Mouse (Mus musculus): ENCODE results near the gene Gm49373. TPM values are rescaled to one million over a fixed set of nuclear protein-coding genes. Genes with fewer than 3 reads are reported as not detected.

Gene Gm49373
- total RNA-seq (2015; ENCODE audit: low replicate concordance) (2.3 TPM in 1 of 2 replicates, not detected in the other), total RNA-seq (2017; ENCODE audit: low replicate concordance) (not detected in 2 replicates)

DNA sequence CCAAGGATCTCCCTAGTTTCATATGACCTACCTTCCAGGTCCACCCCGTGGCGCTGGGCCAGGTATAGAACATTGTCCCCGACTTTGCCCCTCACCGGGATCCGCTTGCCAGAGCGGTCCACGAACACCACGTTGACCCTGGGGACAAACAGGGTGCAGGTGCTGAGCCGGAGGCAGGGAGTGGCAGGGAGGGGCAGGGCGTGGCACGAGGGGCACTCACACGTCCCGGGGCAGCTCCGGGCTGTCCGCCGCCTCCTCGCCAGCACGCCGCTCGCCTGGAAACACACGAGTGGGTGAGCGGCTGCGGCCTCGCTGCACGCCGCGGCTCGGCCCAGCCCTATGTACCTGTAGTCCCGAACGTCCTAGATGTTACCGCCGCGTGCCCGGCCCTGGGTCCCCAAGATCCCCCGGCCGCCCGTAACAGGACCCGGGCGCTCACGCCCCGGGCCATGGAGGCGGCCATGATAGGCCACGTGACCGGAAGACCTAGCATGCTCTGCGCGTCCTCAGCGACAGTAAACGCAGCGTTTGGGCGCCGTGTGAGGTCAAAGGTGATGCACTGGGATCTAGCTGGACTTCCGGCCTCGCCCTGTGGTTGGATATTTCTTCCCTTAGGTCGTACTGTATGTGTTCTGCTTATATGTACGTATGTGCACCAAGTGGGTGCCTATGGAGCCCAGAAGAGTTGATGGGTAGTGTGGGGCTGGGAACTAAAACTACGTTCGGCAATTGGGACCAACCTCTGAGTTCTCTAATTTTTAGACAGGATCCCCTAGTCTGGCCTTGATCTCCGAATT lies at the start of gene Gm49373, which contains the start of gene Fdx1l:
TSS of gene Gm49373 (minus strand) at position 53 of the 797 bp plus-strand sequence.
TSS of gene Fdx1l (minus strand) at position 571 of the 797 bp plus-strand sequence.
- peak; percentile 93 for ATAC-seq (replicated peaks; ENCODE audit: low FRiP score, poor library complexity, severe bottlenecking)

DNA sequence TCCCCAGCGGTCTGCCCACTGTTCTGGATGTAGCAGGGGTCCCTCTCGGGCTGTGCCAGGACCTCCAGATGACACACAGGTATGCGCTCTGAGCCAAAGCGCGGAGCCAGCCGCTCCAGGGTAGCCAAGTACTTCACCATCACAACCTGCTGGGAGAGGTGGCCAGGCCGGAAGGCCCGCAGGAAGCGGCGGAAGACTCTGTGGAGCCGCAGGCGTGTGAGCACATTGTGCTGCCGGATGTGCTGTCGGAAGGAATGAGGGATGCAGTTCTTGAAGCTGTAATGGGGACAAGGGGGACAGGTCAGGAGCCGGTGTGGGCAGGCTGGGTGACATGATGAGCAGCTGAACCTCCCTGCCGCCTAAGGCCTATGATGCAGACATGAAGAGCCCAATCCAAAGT lies 48.6 kb upstream of the Gm49373 start:
- ATAC-seq (replicated peaks; ENCODE audit: low FRiP score, poor library complexity, severe bottlenecking): 0 out of 2 replicates have a peak, but pooled peaks have one; percentile 16

DNA sequence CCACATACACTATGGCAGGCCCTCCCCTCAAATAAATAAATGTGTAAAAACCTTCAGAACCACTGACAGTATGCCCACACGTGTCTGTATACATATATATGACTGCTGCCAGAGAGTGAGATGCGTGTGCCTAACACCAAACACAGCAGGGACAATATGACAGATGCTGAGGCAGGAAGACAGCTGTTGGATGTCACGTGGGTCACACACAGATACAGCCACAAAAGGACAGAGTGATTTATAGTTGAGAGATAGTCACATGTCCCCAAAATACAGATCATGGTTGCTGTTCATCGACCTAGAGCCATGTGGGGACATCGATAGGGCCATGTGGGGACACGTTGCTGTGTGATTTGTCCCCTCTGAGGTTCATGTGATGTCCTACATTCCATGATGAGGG lies 44.2 kb upstream of the Gm49373 start:
- ATAC-seq (replicated peaks; ENCODE audit: low FRiP score, poor library complexity, severe bottlenecking): no peak

DNA sequence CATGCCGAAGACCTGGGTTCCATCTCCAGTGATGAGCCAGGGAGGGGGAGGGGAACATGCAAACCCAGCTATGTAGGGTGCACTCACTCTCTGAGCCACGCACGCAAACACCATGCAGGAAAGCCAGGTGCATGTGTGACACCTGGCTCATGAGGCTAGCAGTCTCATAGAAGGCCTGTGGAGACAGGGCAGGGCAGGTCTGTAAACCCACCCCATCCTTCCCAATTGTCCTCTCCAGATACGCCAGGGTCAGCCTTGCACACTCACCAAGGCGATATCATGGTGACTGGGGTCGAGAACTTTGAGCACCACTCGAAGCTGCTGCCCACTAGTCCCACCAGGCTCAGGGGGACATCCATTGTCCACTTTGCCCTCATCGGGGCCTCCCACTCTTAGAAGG lies 42.2 kb upstream of the Gm49373 start:
- no peak for ATAC-seq (replicated peaks; ENCODE audit: low FRiP score, poor library complexity, severe bottlenecking)

DNA sequence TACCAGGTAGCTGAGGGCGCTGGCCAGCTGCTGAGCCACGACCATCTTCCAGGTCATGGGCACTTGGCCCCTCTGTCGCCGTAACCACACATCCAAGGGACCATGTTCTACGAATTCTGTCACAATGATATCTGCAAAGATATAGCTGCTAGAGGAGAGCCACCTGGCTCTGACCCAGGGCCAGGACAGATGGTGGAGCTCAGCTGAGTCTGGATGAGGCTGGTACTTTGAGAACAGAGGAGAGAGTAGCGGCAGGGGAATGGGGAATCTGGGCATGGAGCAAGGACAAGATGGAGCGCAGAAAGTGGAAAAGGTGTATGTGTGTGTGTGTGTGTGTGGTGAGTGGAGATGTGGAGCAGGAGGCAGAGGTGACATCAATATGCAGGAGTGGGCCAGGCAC lies 41.3 kb upstream of the Gm49373 start:
- ATAC-seq (replicated peaks; ENCODE audit: low FRiP score, poor library complexity, severe bottlenecking): no peak

DNA sequence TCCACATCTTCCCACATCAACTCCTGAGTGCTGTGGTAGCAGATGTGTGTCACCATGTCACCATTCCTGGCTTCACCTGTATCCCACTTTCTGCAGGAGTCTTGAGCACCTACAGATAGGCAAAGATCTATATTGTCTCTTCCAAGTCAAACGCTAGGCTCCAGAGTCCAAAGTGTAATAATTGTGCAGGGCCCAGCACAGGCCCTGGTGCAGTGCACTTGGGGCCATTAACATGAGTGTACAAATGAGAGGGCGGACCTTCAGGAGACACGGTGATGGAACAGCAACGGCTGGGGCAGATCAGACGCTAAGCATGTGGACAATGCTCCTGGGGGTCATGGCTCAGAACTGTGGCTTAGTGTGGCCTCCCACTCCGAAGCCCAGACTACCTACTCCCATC lies 40.9 kb upstream of the Gm49373 start:
- ATAC-seq (replicated peaks; ENCODE audit: low FRiP score, poor library complexity, severe bottlenecking): no peak

DNA sequence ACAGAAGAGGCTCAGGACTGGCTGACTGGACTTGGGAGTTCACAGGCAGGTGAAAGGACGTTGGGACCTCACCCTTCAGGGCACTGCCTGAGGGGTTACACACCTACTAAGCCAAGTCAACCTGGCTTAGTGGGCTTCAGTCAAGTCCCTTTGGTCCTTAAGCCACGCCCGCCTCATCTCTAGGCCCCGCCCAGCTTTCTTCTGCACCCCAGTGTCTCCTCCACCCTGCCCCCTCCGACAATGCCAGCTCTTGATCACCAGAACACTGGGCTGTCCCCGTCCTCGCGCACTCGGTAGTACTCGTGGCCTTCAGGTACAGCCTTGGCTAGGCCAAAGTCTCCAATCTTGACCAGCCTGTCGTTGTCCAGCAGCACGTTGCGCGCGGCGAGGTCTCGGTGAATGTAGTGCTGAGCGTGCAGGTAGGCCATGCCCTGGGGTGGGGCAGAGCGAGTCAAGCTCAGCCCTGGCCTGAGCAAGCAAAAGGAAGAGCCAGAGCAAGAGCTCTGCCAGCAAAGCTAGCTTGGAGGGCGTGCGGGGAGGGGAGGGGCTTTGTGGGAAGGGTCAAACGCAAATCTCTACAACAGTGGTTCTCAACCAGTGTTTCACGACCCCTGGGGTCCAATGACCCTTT lies 34.8 kb upstream of the Gm49373 start:
- ATAC-seq (replicated peaks; ENCODE audit: low FRiP score, poor library complexity, severe bottlenecking): no peak

DNA sequence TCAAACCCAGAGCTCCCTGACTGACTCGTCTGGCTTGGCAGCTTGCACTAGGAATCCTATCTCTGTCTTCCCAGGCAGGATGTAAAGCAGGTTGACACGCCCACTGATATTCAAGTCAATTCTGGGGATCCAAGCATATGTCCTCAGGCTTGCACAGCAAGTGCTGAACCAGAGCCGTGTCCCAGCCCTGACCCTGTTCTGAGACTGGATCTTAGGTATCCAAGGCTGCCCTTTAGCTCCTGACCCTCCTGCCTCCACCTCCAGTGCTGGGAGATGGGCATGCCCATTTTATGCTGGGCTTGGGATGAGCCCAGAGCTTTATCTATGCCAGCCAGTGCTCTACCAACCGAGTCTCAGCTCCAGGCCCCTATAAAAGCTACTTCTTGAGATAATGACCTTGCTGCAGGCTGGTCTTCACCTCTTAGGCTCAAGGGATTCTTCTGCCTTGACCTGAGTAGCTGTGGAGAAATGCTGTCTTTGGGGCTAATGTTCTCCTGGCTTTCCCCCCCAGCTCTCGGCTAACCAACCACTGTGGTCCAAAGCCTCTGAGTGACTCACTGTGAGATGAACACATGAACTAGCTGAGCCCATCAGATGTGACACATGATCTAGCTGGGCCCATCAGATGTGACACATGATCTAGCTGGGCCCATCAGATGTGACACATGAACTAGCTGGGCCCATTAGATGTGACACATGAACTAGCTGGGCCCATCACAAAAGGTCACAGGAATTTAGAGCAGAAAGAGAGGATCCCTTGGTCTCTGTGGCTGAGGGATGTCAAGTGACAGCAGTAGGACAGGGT lies 33.1 kb upstream of the Gm49373 start:
- ATAC-seq (replicated peaks; ENCODE audit: low FRiP score, poor library complexity, severe bottlenecking): peak; percentile 89

DNA sequence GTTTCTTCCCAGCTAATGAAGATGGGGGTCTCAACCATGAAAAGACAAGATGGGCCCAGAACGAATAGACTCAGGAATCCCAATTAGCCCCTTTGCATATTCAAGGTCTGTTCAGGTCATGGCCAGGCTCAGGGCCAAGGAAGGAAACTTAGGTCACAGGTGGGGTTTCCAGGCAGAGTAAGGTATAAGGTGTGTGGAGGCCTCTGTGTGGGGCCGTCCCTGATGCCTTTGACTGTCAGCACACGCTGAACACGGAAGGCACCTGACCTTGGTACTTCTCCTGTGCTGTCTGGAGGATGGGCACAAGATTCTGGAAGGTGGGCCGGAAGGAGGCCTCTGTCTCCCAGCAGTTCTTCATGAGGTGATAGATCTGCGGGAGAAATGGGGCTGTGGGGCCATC lies 31.9 kb upstream of the Gm49373 start:
- ATAC-seq (replicated peaks; ENCODE audit: low FRiP score, poor library complexity, severe bottlenecking): no peak

DNA sequence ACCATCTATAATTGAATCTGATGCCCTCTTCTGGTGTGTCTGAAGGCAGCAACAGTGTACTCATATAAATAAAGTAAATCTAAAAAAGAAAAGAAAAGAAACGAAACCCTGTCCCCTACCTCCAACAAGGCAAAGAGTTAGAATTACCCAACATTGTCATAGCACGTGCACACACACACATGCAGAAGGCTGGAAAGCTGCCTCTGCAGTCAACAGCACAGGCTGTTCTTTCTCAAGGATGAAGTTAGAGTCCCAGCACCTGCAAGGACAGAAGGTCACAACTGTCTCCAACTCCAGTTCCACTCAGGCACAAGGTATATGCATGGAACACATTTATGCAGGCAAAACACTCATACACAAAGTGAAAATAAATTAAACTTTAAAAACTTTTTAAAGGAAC lies 29.2 kb upstream of the Gm49373 start:
- ATAC-seq (replicated peaks; ENCODE audit: low FRiP score, poor library complexity, severe bottlenecking): no peak

DNA sequence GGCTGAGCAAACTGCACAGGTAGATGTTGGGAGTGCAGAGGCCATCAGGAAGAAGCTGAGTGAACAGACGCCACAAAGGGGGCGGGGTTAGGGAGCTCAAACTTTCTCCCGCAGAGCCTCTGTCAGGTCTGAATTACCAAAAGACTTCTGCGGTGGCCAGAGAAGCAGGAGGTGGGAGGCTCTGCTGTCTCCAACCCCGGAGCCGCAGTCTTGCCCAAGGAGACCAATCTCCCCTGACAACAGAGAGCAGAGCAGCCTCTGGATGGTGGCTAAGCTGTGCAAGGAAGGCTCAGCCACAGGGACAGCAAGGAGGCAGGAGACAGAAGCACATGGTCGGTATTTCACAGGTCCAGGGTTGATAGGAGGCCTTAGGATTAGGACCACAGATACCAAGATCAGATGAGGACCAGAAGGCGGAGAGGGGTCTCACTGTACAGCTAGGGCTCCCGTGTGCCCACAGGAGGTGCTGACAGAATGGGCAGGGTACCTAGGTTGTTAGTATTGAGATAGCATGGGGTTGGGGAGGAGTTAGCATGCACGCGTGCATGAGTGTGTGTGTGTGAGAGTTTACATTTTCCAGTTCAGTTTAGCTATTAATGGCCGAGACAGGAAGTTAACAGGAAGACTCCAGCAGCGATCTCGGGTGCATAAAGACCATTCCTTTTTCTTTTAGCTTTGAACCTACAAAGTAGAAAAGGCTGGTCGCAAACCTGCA lies 27.7 kb upstream of the Gm49373 start:
- no peak for ATAC-seq (replicated peaks; ENCODE audit: low FRiP score, poor library complexity, severe bottlenecking)

DNA sequence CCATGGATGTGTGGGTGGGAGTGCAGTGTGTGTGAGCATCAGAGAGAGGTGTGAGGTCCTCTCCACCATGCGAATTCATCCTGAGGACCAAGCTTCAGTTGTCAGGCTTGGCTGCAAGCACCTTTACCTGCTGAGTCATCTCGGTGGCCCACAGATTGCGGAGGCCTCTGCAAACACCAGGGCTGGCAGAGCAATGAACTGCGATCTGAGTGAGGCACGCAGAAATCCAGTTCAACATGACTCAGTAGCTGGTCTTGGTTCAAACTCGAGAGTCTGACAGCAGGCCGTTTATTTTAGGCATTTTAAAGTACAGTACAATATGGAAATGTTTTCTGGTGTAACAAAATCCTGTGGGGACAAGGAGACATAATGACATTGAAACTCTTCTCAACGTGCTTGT lies 24.9 kb upstream of the Gm49373 start:
- ATAC-seq (replicated peaks; ENCODE audit: low FRiP score, poor library complexity, severe bottlenecking): peak; percentile 52; the same call in 1 of the 2 replicates

DNA sequence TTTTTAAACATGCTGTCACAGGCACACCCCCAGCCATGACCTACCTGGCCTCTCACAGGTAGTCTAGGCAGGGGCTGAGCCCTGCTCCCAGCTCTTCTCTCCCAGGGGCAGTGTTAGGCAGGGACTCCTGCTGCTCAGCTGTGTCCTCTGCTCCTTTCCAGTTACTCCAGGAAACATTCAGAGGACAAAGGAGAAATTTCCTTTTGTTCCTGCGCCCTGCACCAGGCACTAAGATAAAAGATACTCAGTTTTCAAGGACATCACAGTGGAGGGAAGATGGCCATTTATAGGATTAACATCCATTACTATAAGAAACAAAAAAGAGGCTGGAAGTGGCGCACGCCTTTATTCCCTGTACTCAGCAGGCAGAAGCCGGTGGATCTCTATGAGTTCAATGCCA lies 23.1 kb upstream of the Gm49373 start:
- ATAC-seq (replicated peaks; ENCODE audit: low FRiP score, poor library complexity, severe bottlenecking): no peak

DNA sequence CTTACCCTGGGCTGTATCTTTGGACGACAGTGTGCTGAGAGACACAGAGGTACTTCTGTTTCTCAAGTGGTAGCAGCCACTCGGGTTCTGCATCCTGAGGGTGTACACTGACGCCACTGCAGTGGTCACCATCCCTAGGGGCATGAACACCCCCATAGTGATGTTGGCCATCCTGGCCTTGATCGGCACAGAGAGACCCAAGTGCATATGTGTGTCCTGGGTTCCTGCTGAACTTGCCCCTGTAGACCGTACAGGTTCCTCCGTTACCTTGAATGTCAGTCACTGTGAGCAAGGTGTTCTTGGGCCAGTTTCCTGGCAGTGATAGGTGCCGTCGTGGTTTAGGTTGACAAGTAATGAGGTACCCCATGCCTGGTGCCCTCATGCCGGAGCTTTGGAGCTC lies 20.5 kb upstream of the Gm49373 start:
- no peak for ATAC-seq (replicated peaks; ENCODE audit: low FRiP score, poor library complexity, severe bottlenecking)

DNA sequence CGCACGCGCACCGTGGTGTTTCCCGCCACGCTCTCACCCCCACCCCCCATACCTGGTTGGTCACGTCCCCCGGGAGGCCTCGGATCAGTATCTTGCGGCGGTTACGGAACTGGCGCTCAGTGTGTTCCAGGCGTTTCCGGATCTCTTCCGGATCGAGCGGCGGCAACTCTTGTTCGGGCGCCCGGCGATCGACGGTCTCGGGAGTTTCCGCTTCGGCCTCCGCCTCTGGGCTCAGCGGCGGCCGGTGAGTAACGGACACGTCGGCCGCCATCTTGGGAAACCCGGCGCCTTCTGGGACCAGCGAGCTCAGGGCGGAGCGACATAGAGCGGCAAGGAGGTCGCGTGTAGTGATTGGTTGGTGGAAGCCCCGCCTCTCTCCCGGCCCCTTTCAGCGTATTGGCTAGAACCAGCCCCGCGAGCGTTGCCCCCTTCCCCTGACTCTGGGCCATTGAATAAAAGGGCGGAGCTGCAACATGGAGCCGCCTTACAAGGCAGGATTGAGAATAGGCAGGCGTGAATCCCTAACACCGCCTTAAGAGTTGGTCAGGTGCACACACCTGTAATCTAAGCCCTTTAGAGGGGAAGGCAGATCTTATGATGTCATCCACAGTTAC lies 18.9 kb upstream of the Gm49373 start, which contains the start of the genes Gm38431 and Raver1:
TSS of gene Gm38431 (minus strand) at position 291 of the 614 bp plus-strand sequence.
TSS of gene Raver1 (minus strand) at position 302 of the 614 bp plus-strand sequence.
- peak; percentile 96 for ATAC-seq (replicated peaks; ENCODE audit: low FRiP score, poor library complexity, severe bottlenecking)

DNA sequence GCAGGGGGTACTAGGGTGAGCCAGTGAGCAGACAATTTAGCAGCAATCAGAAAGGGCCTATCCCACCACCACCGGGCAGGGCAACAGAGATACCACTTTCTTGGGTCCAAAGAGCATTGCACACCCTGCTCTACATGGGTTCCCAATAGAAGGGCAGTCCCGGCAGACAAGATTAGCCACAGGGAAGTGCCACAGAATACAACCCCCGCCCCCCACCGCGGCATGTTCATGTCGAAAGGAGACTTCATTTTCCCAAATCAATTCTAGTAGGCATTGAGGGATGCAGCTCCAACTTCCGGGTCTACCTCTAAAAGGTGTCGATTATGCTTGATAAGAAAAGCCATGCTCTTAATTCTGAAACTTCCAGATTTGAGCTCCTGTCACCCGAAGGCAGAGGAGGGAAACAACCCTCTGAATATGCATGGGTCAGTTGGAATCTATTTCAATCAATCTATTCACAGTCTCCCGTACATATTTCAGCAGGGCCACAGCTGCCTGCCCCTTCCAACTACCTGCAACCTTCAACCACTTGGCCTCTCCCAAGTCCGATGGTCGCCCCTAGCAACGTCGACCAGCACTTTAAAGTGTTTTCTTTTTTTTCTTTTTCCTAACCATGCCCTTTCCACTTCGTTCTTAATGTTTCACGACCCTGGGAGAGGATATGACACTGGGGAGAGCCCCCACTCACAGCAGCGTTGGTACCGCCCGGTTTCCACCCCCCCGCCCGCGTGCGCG lies 18.2 kb upstream of the Gm49373 start:
- peak; percentile 31 for ATAC-seq (replicated peaks; ENCODE audit: low FRiP score, poor library complexity, severe bottlenecking)

DNA sequence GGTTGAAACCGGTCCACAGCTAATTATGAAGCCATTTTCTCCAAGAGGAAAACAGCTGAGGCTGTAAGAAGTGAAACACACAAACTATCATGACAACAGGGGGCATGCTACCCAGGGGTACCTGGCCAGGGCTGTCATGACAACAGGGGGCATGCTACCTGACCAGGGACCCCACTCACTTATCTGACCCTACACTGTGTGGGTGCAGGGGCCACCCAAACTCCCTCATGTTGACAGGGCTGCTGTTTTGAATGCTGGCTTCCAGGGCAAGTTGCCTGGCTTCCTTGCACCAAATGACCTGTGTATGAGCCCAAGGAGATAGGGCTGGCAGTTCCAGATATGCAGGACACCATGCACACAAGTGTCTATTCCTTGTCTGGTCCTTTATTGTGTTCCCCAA lies 17.6 kb upstream of the Gm49373 start:
- ATAC-seq (replicated peaks; ENCODE audit: low FRiP score, poor library complexity, severe bottlenecking): no peak

DNA sequence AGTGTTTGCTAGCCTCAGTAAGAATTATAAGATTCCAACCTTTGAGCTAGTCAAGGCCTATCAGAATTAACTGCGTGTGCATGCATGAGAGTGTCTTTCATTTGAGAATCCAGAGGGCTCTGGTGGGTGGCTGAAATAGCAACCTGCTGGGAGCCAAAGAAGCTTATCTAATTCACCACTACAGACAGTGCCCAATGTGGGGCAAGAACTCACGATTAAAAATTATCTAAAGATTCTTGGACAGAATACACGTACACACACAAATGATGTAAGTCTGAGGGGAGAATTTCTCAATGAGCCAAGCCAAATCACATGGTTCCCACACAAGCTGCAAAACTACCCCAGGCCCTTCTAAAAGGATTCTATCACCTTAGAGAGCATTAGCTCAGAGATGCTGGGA lies 10.4 kb upstream of the Gm49373 start:
- no peak for ATAC-seq (replicated peaks; ENCODE audit: low FRiP score, poor library complexity, severe bottlenecking)

DNA sequence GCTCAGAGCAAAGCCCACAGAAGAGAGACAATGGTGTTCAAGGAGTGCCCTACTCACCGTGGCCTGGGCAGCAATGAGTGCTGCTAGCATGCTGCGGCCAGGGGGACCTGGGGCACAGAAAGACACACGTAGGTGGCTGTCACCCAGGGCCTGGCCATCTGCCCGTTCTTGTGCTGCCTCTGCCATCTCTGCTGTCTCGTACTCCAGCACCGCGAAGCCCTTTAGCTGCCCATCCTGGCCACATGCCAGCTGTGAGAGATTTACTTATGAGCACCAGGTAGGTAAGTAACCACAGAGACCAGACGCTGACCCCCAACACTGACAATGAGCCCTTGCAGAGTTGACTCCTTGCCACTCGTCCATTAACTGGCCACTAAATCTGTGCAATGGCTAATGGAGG lies 8.2 kb upstream of the Gm49373 start:
- no peak for ATAC-seq (replicated peaks; ENCODE audit: low FRiP score, poor library complexity, severe bottlenecking)

Measured in erythroblast, adult 5-6 weeks (primary cell).